In genomic region chr11:32688245-32688855, GRCm38 (mm10) we compare ENCODE assay signal across 21 mouse cellular contexts. TPM values are rescaled to one million over a fixed set of nuclear protein-coding genes. Genes with fewer than 3 reads are reported as not detected.
DNase-seq lines count a peak whose midpoint lies in the region; ATAC-seq lines count a peak whose summit lies in the region.
"Had no signal": no experiment of that assay in that cellular context is flagged by ENCODE, and none has a peak within 500 bp of the region (broad histone marks: within the 10 kb centered on the region; RNA-seq: fewer than 3 reads in every experiment).

No protein-coding gene starts in this region.

- intact Hi-C loops in gastrocnemius, postnatal 36 days (cut with DNase I): no loop called here

- no peak overlapping the region for H3K27ac ChIP-seq in heart, embryonic 11.5 days (ENCODE audit: low read depth, low read length)
- no peak overlapping the region for H3K27ac ChIP-seq in forebrain, embryonic 13.5 days
- H3K27ac ChIP-seq: forebrain, embryonic 10.5 days; hindbrain, embryonic 14.5 days; intestine, embryonic 15.5 days; limb, embryonic 13.5 days; midbrain, embryonic 13.5 days had no signal

- DNase-seq in gastrocnemius, adult 18-20 months (ENCODE audit: low spot score): peak; percentile 34
- no peak for DNase-seq in gastrocnemius, postnatal 36 days
- peak; percentile 28 to 34 for DNase-seq in heart, adult 9 months (ENCODE audit: low spot score in 2 of 2)
- peak; percentile 34 for DNase-seq in lung, postnatal 36 days
- DNase-seq in lung, postnatal 14 days: no peak
- DNase-seq: adrenal gland, postnatal 14 days; cerebellum, postnatal 14 days; gastrocnemius, postnatal 10 days; spleen, adult 18-20 months; thymus, postnatal 36 days had no signal

- no peaks in the 10 kb centered on the region for H3K36me3 ChIP-seq in heart, embryonic 11.5 days (ENCODE audit: control insufficient read depth, insufficient read depth, low read length)
- no peaks in the 10 kb centered on the region for H3K36me3 ChIP-seq in forebrain, embryonic 13.5 days (ENCODE audit: poor library complexity, severe bottlenecking)
- H3K36me3 ChIP-seq: forebrain, embryonic 10.5 days; intestine, embryonic 15.5 days; limb, embryonic 13.5 days; midbrain, embryonic 13.5 days had no signal

- H3K4me2 ChIP-seq in heart, embryonic 11.5 days: no peak overlapping the region
- H3K4me2 ChIP-seq in forebrain, embryonic 13.5 days: no peak overlapping the region
- H3K4me2 ChIP-seq: hindbrain, embryonic 14.5 days; intestine, embryonic 15.5 days; limb, embryonic 13.5 days; midbrain, embryonic 13.5 days had no signal

- no peak overlapping the region for H3K9ac ChIP-seq in heart, embryonic 11.5 days (ENCODE audit: low read depth, low read length)
- H3K9ac ChIP-seq in forebrain, embryonic 13.5 days: no peak overlapping the region
- H3K9ac ChIP-seq: hindbrain, embryonic 14.5 days; intestine, embryonic 15.5 days; limb, embryonic 13.5 days; midbrain, embryonic 13.5 days had no signal

- peaks cover 17% of the 10 kb centered on the region for H3K4me1 ChIP-seq in heart, embryonic 11.5 days (ENCODE audit: control insufficient read depth, insufficient read depth, low read length)
- H3K4me1 ChIP-seq in forebrain, embryonic 13.5 days: 0 out of 2 replicates have a peak, but pooled peaks cover 8% of the 10 kb centered on the region

- WGBS in heart, embryonic 11.5 days (ENCODE audit: insufficient replicate concordance): 91% methylated on average over 2 of the region's 2 CpGs
- WGBS in forebrain, embryonic 13.5 days: 94% methylated on average over 2 of the region's 2 CpGs

- no peaks in the 10 kb centered on the region for H3K27me3 ChIP-seq in heart, embryonic 11.5 days (ENCODE audit: control insufficient read depth, insufficient read depth, low read length)
- no peaks in the 10 kb centered on the region for H3K27me3 ChIP-seq in forebrain, embryonic 13.5 days
- H3K27me3 ChIP-seq: intestine, embryonic 15.5 days; limb, embryonic 13.5 days; midbrain, embryonic 13.5 days had no signal

- no peaks in the 10 kb centered on the region for H3K9me3 ChIP-seq in heart, embryonic 11.5 days (replicated peaks; ENCODE audit: control insufficient read depth, low read length)
- no peaks in the 10 kb centered on the region for H3K9me3 ChIP-seq in forebrain, embryonic 13.5 days (replicated peaks)
- H3K9me3 ChIP-seq: forebrain, embryonic 10.5 days; intestine, embryonic 15.5 days; limb, embryonic 13.5 days; midbrain, embryonic 13.5 days had no signal

- ATAC-seq in heart, embryonic 11.5 days (replicated peaks; ENCODE audit: insufficient number of reproducible peaks, low FRiP score, low TSS enrichment): no peak
- no peak for ATAC-seq in erythroid progenitor cell, adult 5-6 weeks (replicated peaks; ENCODE audit: low FRiP score, poor library complexity, severe bottlenecking)
- no peak for ATAC-seq in forebrain, embryonic 13.5 days
- ATAC-seq: activated CD4-positive, CD25-positive, alpha-beta regulatory T cell, adult 4 months; CD4-positive, CD25-positive, alpha-beta regulatory T cell, adult 4 months; intestine, embryonic 15.5 days; midbrain, embryonic 13.5 days had no signal

- no peak overlapping the region for H3K4me3 ChIP-seq in heart, embryonic 11.5 days (ENCODE audit: low read depth, low read length)
- H3K4me3 ChIP-seq in forebrain, embryonic 13.5 days: no peak overlapping the region
- H3K4me3 ChIP-seq: forebrain, embryonic 10.5 days; intestine, embryonic 15.5 days; limb, embryonic 13.5 days; midbrain, embryonic 13.5 days; myocyte had no signal

RNA-seq across cellular contexts. Expression of gene Fbxw11, which starts 45.8 kb away (rescaled TPM):
- total RNA-seq in gastrocnemius, adult 18-20 months (2021): 10 to 100 TPM; 55.5 to 66.3 TPM
- 10 to 100 TPM; 51.0 to 52.6 TPM for total RNA-seq in gastrocnemius, postnatal 36 days (2021)
- 51.0 and 74.8 TPM in 2 replicates for polyA plus RNA-seq in heart, embryonic 11.5 days (2014; fragmentation: Nextera tagmentation; extraction: Ambion mirVana)
- 8.4 and 16.6 TPM in 2 replicates for total RNA-seq in erythroid progenitor cell, adult 5-6 weeks (2015; ENCODE audit: low replicate concordance)
- 14.9 and 30.0 TPM in 2 replicates for total RNA-seq in erythroid progenitor cell, adult 5-6 weeks (2017; ENCODE audit: low replicate concordance)
- 99.2 and 108 TPM in 2 replicates for polyA plus RNA-seq in forebrain, embryonic 13.5 days (2015; fragmentation: Nextera tagmentation; extraction: Ambion mirVana)

Comparison
In these comparisons a context has a peak if more than half of its experiments do, and no peak if none do; other contexts are left out.
1. DNase-seq: peak in gastrocnemius, adult 18-20 months (single experiment), heart, adult 9 months (2 of 2) and lung, postnatal 36 days (single experiment); none in gastrocnemius, postnatal 36 days (0 of 2) and lung, postnatal 14 days (single experiment).